Mouse (Mus musculus): Measurements from ENCODE around the gene Lrrc49.

Gene Lrrc49

DNA sequence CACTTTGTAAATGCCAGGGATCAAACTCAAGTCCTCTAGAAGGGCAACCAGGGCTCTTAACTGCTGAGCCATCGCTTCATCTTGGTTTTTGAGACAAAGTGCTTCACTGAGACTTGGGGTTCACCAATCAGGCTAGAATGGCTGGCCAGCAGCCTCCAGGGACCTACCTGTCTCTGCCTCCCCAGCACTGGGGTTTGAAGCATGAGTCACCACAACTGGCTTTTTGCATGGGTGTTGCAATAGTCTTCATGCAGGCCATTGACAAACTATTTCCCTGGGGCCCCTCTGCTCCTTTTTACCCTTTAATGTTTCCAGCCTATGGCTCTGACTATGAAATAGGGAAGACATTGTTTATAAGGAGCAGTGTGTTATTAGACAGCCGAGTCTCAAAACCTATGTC is 160.1 kb downstream of the Lrrc49 start:
- no peak for DNase-seq

DNA sequence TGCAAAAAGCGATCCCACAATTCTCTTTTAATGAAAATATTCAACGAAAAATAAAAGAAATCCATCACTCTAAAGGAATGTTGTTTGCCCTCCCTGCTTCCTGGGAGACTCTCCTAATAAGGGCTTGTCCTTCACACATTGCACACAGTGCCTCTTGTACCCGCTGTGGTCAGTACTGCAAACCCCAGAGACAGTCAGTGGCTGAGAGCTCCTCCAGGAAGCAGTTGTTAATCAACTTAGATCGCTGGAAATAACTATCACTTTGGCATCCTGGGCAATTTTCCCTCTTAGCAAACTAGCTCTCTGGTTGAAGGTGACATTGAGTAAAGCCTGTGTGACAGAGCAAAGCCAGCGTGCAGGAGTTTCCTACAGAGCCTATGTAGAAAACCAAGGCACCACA is 160.9 kb downstream of the Lrrc49 start:
- no peak for DNase-seq

DNA sequence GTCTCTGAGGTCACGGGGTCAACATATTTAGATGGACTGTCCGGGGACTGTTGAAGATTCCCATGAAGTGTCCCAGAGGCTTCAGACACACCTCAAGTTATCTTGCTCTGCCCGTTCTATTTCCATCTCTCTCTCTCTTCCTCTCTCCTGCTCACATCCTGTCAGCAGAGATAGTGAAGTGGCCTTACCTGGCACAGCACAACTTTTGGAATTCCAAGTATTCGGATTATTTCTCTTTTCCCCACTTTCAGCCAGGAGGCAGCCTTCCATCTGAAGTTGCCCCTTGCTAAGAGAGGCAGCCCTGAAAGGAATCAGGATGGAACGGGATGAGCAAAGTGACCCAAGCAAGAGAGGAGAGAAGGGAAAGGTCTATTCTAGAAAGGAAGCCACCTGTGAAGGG is 161.8 kb downstream of the Lrrc49 start:
- no peak for DNase-seq

DNA sequence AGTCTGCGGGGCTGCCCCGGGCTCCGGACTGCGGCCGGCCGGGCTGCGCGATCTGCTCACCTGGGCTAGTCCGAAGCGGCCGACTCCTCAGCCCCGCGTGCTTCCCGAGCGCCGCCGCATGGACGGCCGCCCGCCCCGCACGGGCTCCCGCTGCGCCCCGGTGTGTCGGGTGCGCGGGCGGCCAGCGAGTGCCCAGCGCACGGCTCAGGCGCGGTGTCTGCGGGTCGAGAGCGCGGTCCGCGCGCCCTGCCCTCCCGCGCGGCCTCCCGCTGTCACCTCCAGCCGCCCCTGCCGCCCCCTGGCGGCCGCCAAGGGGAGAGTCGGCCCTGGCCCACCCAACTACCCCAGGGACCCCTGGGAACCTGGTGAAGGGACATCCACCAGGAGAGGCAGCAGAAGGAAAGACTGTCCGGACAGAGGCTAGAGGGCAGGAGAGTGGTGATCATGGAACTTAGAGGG is 166.1 kb downstream of the Lrrc49 start, which contains the start of gene Thsd4:
Gene Thsd4, minus strand, starts transcription at position 241 of the 459 bp plus-strand sequence.
- peak in 1 of 2 experiments; percentile 33 for DNase-seq

DNA sequence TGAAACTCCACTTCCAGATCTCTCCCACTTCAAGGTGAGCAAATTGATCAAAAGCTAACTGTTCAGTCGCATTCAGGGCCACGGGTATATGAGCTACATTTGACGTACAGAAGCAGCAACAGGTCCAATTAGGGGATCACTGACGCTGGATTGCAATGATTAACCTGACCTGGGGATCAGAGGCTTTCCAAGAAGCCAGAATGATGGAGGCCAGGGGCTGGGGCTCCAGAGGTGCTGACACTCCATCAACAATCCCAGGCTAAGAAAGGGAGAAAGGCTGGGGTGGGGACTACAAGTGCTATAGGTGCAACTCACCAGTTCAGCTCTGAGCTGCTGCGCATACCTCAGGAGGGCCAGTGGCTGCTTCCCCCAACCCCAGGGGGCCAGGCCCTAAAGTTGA is 166.8 kb downstream of the Lrrc49 start:
- DNase-seq, result no peak

DNA sequence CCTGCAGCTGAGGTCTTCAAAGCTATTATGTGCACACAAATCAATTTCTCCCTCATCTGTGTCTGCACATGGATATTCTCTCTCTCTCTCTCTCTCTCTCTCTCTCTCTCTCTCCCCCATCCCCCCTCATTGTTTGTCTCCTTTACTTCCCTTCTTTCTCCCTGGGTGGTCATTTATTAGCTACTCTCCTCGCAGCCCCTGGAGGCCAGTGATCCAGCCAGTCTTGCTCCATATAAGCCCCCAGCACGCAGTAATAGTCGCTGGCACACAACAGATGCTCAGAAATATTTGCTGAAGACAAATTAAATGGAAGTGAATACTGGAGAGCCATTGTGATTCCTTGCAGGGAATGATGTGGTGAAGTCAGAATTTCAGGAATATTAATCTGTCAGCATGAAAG is 168.4 kb downstream of the Lrrc49 start:
- DNase-seq, result no peak
